Mouse (Mus musculus) embryo, embryonic 10 days (tissue): ENCODE measurements around the gene AC124108.1.

Experiments used
- DNase-seq: peaks from one replicate; pipeline ENCODE4 v3.0.0-alpha.2; 2015; ENCODE audit warnings: low spot score

Gene AC124108.1

GRCm38 (mm10) chr1:132246137-132246536 lies 54.9 kb downstream of the AC124108.1 start:
- no peak for DNase-seq

DNA sequence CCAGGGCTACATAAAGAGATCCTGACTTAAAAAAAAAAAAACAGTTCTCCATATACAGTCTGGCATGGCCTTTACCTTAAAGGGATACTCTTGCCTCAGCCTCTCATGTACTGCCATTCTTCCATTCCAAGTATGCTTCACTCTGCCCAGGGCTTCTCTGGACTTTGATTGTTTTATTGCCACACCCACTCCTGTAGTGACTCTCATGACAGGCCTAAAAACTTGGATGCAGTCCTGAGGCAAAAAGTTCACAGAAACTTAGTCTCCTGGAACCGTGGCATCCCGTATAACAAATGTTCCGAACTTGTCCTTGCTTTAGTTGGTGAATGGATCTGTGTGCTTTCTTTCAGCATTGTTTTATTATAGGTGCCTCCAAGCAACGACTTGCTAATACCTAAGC lies 55.4 kb downstream of the AC124108.1 start:
- no peak for DNase-seq

DNA sequence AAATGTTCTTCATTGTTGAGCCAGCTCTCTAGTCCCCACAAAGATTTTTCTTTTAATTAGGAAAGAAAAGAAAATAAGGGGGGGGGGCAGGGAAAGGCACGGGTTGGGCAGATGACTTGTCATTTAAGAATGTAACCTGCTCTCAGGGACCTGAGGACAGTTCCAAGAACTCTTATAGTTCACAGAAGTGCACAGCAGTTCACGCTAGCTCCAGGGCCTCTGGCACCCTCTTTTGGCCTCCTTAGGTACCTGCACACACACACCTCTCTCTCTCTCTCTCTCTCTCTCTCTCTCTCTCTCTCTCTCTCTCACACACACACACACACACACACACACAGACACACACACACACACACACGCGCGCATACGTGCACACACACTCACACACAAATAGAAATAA lies 63.2 kb downstream of the AC124108.1 start:
- no peak for DNase-seq
